Mouse (Mus musculus) forebrain, embryonic 10.5 days (tissue): ENCODE data around the gene Rims1. TPM values are rescaled to one million over a fixed set of nuclear protein-coding genes. Genes with fewer than 3 reads are reported as not detected.

ENCODE experiments used
- DNase-seq: peaks from one replicate; pipeline ENCODE4 v3.0.0-alpha.2; 2017; ENCODE audit warnings: low spot score; ENCODE audit errors: extremely low spot score
- H3K27ac ChIP-seq: fragments of 300-500 bp; sonication (generic); 2 replicates; pipeline ENCODE4 v1.5.1; 2016; ENCODE audit warnings: mild to moderate bottlenecking
- H3K27me3 ChIP-seq: fragments of 300-500 bp; sonication (generic); 2 replicates; pipeline ENCODE4 v1.6.1; 2016; ENCODE audit warnings: mild to moderate bottlenecking; ENCODE audit not compliant: poor library complexity, severe bottlenecking
- H3K36me3 ChIP-seq: fragments of 300-500 bp; sonication (generic); replicated peaks from 2 replicates; pipeline ENCODE4 v1.6.1; 2016; ENCODE audit warnings: mild to moderate bottlenecking, moderate library complexity
- H3K4me1 ChIP-seq: fragments of 300-500 bp; sonication (generic); 2 replicates; pipeline ENCODE4 v1.6.1; 2016
- H3K4me3 ChIP-seq: fragments of 300-500 bp; sonication (generic); 2 replicates; pipeline ENCODE4 v1.5.1; 2016; ENCODE audit warnings: mild to moderate bottlenecking, moderate library complexity
- H3K9me3 ChIP-seq: fragments of 300-500 bp; sonication (generic); 2 replicates; pipeline ENCODE4 v1.6.1; 2016; ENCODE audit warnings: mild to moderate bottlenecking, moderate library complexity
- WGBS: fragments of 180-500 bp; shearing (Covaris S2); methylation state at CpG from one replicate; pipeline ENCODE4 v1.1.7; 2016; 5-methylcytosine and 5-hydroxymethylcytosine counted together
- polyA plus RNA-seq: library from polyadenylated mRNA; unstranded; fragments of >200 nt; fragmentation: Nextera tagmentation; extraction: Ambion mirVana; gene quantifications from 2 replicates; pipeline ENCODE4 v1.2.1, GENCODE M21; 2016

The Rims1 gene
- polyA plus RNA-seq, 1 experiment from 2014 or later: 1.1 TPM

GRCm38 (mm10) chr1:22245748-22246147, 560.0 kb downstream of the Rims1 start:
- Histone ChIP-seq H3K27me3 (no peaks in the 10 kb centered on the region), H3K9me3 (no peaks in the 10 kb centered on the region), H3K4me1 (no peaks in the 10 kb centered on the region), H3K36me3 (no peaks in the 10 kb centered on the region), H3K4me3 (no peak overlapping the region), H3K27ac (no peak overlapping the region)
- DNase-seq: no peak
- WGBS: 92% methylated on average over 2 of the region's 2 CpGs
